Mouse (Mus musculus): ENCODE data around the gene Mecom.
A peak's percentile ranks its signal among the peaks of the same experiment; 100 is the strongest.

Mecom gene

GRCm38 (mm10) chr3:30009596-30009995 lies 538.2 kb downstream of the Mecom start:
- no peak for DNase-seq

GRCm38 (mm10) chr3:30004888-30005405 lies 542.9 kb downstream of the Mecom start:
- DNase-seq = no peak

GRCm38 (mm10) chr3:30000260-30000659 lies 547.5 kb downstream of the Mecom start:
- DNase-seq = no peak

- no peak for DNase-seq
Measured at GRCm38 (mm10) chr3:29999035-29999434, 548.8 kb downstream of the Mecom start.

- no peak for DNase-seq
Measured at GRCm38 (mm10) chr3:29997068-29997467, 550.7 kb downstream of the Mecom start.

- no peak for DNase-seq
Measured at GRCm38 (mm10) chr3:29993346-29993745, 554.5 kb downstream of the Mecom start.

GRCm38 (mm10) chr3:29991523-29991922 lies 556.3 kb downstream of the Mecom start:
- DNase-seq = no peak

- DNase-seq = peak in 1 of 2 experiments; percentile 25
Measured at GRCm38 (mm10) chr3:29984431-29984830, 563.4 kb downstream of the Mecom start.

- no peak for DNase-seq
Measured at GRCm38 (mm10) chr3:29981259-29981910, 566.4 kb downstream of the Mecom start.

- DNase-seq = no peak
Measured at GRCm38 (mm10) chr3:29980531-29980930, 567.3 kb downstream of the Mecom start.

- no peak for DNase-seq
Measured at GRCm38 (mm10) chr3:29976580-29976979, 571.2 kb downstream of the Mecom start.

- peak in 1 of 2 experiments; percentile 19 for DNase-seq
Measured at GRCm38 (mm10) chr3:29968433-29968949, 579.3 kb downstream of the Mecom start.

- no peak for DNase-seq
Measured at GRCm38 (mm10) chr3:29963953-29964352, 583.9 kb downstream of the Mecom start.

GRCm38 (mm10) chr3:29963447-29963846 lies 584.4 kb downstream of the Mecom start:
- no peak for DNase-seq

- DNase-seq = no peak
Measured at GRCm38 (mm10) chr3:29959051-29959450, 588.8 kb downstream of the Mecom start.

GRCm38 (mm10) chr3:29957365-29958236 lies 590.2 kb downstream of the Mecom start:
- no peak for DNase-seq

- DNase-seq = peak in 1 of 2 experiments; percentile 16
Measured at GRCm38 (mm10) chr3:29953269-29953668, 594.5 kb downstream of the Mecom start.

- no peak for DNase-seq
Measured at GRCm38 (mm10) chr3:29950853-29951252, 597.0 kb downstream of the Mecom start.

- peak; percentile 14 to 30 for DNase-seq
Measured at GRCm38 (mm10) chr3:29903596-29904308, 644.1 kb downstream of the Mecom start.
